Mouse (Mus musculus): ENCODE data around the gene Irs2. TPM values are rescaled to one million over a fixed set of nuclear protein-coding genes. Genes with fewer than 3 reads are reported as not detected.

The Irs2 gene
- polyA plus RNA-seq, 1 experiment from 2014 or later: 6.8 TPM

DNA sequence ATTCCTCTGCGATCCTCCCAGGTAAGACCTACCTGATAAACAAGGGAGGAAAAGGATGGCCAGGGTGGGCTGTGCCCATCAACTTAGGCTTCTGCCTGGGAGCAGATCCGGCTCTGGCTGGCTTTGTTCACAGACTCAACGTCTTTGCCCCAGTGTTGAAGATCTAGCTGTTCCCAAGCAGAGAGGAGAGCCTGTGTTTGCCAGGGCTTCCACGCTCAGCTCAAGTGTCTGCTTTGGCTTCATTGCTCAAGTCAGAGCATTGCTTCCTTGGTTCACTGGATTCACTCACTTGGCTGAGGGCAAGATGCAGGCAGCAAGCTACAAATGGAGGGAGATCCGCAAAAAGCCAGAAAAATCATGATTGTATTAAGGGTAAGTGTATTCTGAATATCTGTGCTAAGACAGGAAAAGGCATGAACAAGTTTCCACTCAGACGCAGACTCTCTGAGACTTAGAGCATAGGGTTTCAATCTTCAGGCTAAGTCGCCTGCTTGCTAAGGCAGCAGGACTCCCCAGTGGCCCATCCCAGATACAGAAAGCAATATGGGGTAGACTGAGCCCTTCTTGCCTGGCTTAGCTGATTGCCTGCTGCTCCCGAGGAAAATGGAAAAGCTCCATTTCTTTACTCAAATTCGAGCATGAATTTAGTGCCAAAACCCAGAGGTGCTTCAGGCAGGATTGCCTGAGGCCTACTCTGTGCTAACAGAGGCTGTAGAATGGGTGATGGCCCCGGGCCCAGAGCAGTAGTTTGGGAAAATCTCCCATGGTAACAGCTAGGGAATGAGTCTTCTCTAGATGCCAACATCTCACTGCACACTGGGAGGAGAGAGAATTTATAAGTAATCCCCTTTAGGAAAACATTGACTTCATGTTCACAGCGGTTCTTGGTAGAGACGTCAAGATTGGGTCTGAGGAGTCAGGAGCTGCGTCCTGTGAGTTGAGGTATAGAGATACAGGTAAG is 37.5 kb downstream of the Irs2 start:
- H3K9ac ChIP-seq (replicated peaks; ENCODE audit: low read length): no peak overlapping the region
- H3K4me1 ChIP-seq (ENCODE audit: control insufficient read depth, insufficient read depth, low read length): peaks cover 3% of the 10 kb centered on the region; the same call in 1 of the 2 replicates
- WGBS: 74% methylated on average over 13 of the region's 13 CpGs
- ATAC-seq (replicated peaks; ENCODE audit: insufficient number of reproducible peaks, low FRiP score, low TSS enrichment, low read depth): no peak
- no peak overlapping the region for H3K4me2 ChIP-seq (ENCODE audit: low read depth, low read length)
- H3K27ac ChIP-seq (replicated peaks; ENCODE audit: low read depth, low read length): no peak overlapping the region
- no peaks in the 10 kb centered on the region for H3K9me3 ChIP-seq (replicated peaks; ENCODE audit: control insufficient read depth, low read length)
- H3K4me3 ChIP-seq (ENCODE audit: low read depth, low read length): no peak overlapping the region
- H3K36me3 ChIP-seq (replicated peaks; ENCODE audit: control insufficient read depth, insufficient read depth, low read depth, low read length): no peaks in the 10 kb centered on the region
- H3K27me3 ChIP-seq (ENCODE audit: control insufficient read depth, insufficient read depth, low read length): no peaks in the 10 kb centered on the region
- DNase-seq (ENCODE audit: low spot score): no peak

DNA sequence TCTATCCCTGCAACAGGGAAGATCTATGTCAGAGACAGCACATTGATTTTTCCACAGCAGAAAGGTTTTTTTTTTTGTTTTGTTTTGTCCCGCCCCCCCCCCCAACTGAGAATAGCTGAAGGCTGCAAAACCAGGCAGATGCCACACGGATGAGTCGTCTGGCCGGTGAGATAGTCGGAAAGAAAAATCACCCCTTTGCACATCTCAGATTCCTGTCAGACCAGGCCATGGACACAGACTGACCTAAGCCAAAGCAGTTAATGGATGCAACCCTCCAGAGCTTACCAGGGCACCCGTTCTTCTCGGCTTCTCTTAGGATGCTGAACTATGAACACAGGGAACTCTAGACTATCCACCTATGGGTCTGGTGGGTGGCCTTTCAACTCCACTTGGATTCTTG is 39.6 kb downstream of the Irs2 start:
- 38% methylated on average over 7 of the region's 7 CpGs for WGBS
- ATAC-seq (replicated peaks; ENCODE audit: insufficient number of reproducible peaks, low FRiP score, low TSS enrichment, low read depth): no peak

DNA sequence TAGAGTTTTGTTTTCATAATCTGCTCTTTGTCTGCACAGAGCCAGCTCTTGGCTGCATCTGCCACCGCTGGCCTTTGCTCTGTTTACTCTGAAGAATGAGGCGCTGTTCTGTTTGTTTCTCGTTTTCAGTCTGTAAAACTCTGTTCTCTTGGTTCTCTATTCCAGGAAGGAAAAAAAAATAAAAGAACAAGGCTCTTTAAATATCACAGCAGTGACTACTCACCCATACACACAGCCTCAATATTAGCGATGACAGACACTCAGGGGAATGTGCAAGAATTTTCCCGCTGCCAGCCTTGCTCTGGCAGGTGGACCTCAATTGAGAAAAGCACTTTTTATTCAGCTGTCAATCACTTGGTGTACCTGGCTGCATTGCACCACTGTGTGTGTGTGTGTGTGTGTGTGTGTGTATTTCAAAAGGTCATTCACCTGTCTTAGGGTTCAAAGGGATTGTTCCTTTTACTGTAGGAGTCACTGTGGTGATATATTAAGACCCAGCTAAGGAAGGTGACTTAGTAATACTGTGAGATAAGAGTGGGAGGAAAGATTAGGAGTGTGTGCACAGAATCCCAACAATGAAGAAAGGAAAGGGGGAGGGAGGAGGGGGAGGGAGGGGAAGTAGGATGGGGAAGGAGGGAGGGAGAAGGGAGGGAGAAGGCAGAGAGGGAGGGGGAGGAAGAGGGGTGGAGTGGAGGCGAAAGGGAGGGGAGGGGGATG is 42.7 kb downstream of the Irs2 start:
- no peak overlapping the region for H3K4me2 ChIP-seq (ENCODE audit: low read depth, low read length)
- no peaks in the 10 kb centered on the region for H3K36me3 ChIP-seq (replicated peaks; ENCODE audit: control insufficient read depth, insufficient read depth, low read depth, low read length)
- H3K9me3 ChIP-seq (replicated peaks; ENCODE audit: control insufficient read depth, low read length): no peaks in the 10 kb centered on the region
- WGBS: 22% methylated on average over 6 of the region's 6 CpGs
- ATAC-seq (replicated peaks; ENCODE audit: insufficient number of reproducible peaks, low FRiP score, low TSS enrichment, low read depth) (peak; percentile 11; the same call in 1 of the 2 replicates), DNase-seq (ENCODE audit: low spot score) (peak; percentile 47)
- H3K27me3 ChIP-seq (ENCODE audit: control insufficient read depth, insufficient read depth, low read length): no peaks in the 10 kb centered on the region
- H3K9ac ChIP-seq (replicated peaks; ENCODE audit: low read length): no peak overlapping the region
- peaks cover 15% of the 10 kb centered on the region for H3K4me1 ChIP-seq (ENCODE audit: control insufficient read depth, insufficient read depth, low read length)
- H3K27ac ChIP-seq (replicated peaks; ENCODE audit: low read depth, low read length): no peak overlapping the region
- H3K4me3 ChIP-seq (ENCODE audit: low read depth, low read length): no peak overlapping the region

More for the DNA sequence above, 39.6 kb downstream of the Irs2 start:
- DNase-seq (ENCODE audit: low spot score): no peak
- no peaks in the 10 kb centered on the region for H3K27me3 ChIP-seq (ENCODE audit: control insufficient read depth, insufficient read depth, low read length)
- no peaks in the 10 kb centered on the region for H3K9me3 ChIP-seq (replicated peaks; ENCODE audit: control insufficient read depth, low read length)
- no peak overlapping the region for H3K4me2 ChIP-seq (ENCODE audit: low read depth, low read length)
- H3K4me3 ChIP-seq (ENCODE audit: low read depth, low read length): no peak overlapping the region
- H3K4me1 ChIP-seq (ENCODE audit: control insufficient read depth, insufficient read depth, low read length): peaks cover 4% of the 10 kb centered on the region; the same call in 1 of the 2 replicates
- no peak overlapping the region for H3K27ac ChIP-seq (replicated peaks; ENCODE audit: low read depth, low read length)
- H3K9ac ChIP-seq (replicated peaks; ENCODE audit: low read length): no peak overlapping the region
- H3K36me3 ChIP-seq (replicated peaks; ENCODE audit: control insufficient read depth, insufficient read depth, low read depth, low read length): no peaks in the 10 kb centered on the region

DNA sequence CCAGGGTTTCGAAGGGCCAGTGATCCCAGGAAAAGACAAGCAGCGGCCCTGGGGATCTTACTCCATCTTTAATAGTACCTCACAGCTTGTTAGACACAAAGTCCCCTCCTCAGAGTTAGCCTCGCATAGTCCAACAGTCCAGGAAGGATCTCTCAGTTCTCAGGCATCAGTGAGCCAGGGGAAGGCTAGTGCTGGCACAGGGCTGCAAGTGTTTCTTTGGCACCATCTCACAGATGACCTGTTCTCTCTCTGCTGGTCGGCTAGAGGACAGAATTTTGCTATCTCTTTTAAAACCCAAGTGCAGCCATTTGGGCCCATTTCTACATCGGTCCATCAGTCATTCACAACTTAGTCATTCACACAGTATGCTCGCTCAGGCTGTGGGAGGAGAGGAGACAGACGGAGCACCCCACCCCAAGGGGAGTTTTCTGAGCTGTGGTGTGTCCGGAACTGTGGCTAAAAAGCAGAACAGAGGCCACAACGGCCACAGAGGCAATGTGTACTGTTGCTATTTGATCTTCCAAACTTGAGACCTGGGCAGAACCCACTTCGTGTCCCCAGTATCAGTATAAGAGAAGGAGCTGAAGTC is 43.7 kb downstream of the Irs2 start:
- 54% methylated on average over 10 of the region's 10 CpGs for WGBS
- no peak overlapping the region for H3K4me3 ChIP-seq (ENCODE audit: low read depth, low read length)
- H3K27me3 ChIP-seq (ENCODE audit: control insufficient read depth, insufficient read depth, low read length): no peaks in the 10 kb centered on the region
- H3K4me2 ChIP-seq (ENCODE audit: low read depth, low read length): no peak overlapping the region
- no peak overlapping the region for H3K9ac ChIP-seq (replicated peaks; ENCODE audit: low read length)
- H3K36me3 ChIP-seq (replicated peaks; ENCODE audit: control insufficient read depth, insufficient read depth, low read depth, low read length): no peaks in the 10 kb centered on the region
- H3K9me3 ChIP-seq (replicated peaks; ENCODE audit: control insufficient read depth, low read length): no peaks in the 10 kb centered on the region
- H3K4me1 ChIP-seq (ENCODE audit: control insufficient read depth, insufficient read depth, low read length): peaks cover 17% of the 10 kb centered on the region
- DNase-seq (ENCODE audit: low spot score) (no peak), ATAC-seq (replicated peaks; ENCODE audit: insufficient number of reproducible peaks, low FRiP score, low TSS enrichment, low read depth) (no peak)
- H3K27ac ChIP-seq (replicated peaks; ENCODE audit: low read depth, low read length): no peak overlapping the region

DNA sequence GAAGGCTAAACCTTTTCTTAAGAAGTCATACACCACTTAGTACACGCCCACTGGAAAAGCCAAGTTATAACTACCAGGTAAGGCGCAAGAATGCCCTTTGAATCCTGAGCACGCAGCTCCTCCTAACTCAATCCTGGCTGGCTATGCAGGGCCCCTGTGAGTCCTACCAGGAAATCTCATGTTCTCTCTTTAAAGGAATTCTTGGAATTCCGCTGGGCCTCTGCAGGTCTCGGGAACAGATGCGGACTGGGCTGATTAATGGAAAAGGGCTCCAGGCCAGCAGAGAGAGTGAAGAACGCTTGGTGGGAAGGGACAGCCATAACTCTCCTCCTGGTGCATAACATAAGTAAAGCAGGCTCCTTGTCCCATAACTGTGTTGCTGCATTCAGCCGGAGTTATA is 46.3 kb downstream of the Irs2 start:
- Histone ChIP-seq H3K4me2 (ENCODE audit: low read depth, low read length) (no peak overlapping the region), H3K9me3 (replicated peaks; ENCODE audit: control insufficient read depth, low read length) (no peaks in the 10 kb centered on the region), H3K27me3 (ENCODE audit: control insufficient read depth, insufficient read depth, low read length) (no peaks in the 10 kb centered on the region), H3K9ac (replicated peaks; ENCODE audit: low read length) (no peak overlapping the region), H3K27ac (replicated peaks; ENCODE audit: low read depth, low read length) (peak overlapping the region; percentile 37; the same call in 1 of the 2 replicates), H3K4me3 (ENCODE audit: low read depth, low read length) (no peak overlapping the region), H3K36me3 (replicated peaks; ENCODE audit: control insufficient read depth, insufficient read depth, low read depth, low read length) (no peaks in the 10 kb centered on the region), H3K4me1 (ENCODE audit: control insufficient read depth, insufficient read depth, low read length) (peaks cover 17% of the 10 kb centered on the region)
- WGBS: 8% methylated on average over 8 of the region's 8 CpGs
- ATAC-seq (replicated peaks; ENCODE audit: insufficient number of reproducible peaks, low FRiP score, low TSS enrichment, low read depth) (0 out of 2 replicates have a peak, but pooled peaks have one; percentile 8), DNase-seq (ENCODE audit: low spot score) (peak; percentile 87)

DNA sequence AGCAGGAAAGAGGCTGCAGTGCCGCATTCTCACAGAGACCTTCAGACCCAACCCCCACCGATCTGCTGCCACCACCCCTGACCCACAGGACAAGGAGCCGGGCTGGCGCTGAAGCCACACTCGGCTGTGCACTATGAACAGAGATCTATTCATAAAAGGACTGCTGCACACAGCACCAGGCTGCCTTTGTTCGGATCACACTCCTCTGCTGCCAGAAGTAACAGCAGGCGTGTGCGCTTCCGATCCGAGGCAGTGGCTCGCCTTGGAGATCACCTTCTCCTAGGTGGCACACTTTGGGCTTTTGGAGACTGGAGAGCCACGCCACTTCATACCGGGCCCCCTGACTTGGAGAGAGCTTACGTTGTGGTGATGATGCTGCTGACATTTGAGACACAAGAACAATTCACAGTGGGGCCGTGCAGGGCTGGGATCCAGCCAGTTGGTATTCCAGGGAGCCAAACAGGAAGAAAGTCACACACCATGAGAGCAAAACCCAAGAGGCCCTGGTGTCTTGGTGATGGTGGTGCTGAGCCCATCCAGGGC is 47.9 kb downstream of the Irs2 start:
- H3K27ac ChIP-seq (replicated peaks; ENCODE audit: low read depth, low read length): peak overlapping the region; percentile 66
- peak overlapping the region; percentile 29; the same call in 1 of the 2 replicates for H3K4me2 ChIP-seq (ENCODE audit: low read depth, low read length)
- WGBS: 2% methylated on average over 15 of the region's 15 CpGs
- peak overlapping the region; percentile 32 for H3K9ac ChIP-seq (replicated peaks; ENCODE audit: low read length)
- H3K4me1 ChIP-seq (ENCODE audit: control insufficient read depth, insufficient read depth, low read length): peaks cover 15% of the 10 kb centered on the region
- no peak overlapping the region for H3K4me3 ChIP-seq (ENCODE audit: low read depth, low read length)
- no peaks in the 10 kb centered on the region for H3K27me3 ChIP-seq (ENCODE audit: control insufficient read depth, insufficient read depth, low read length)
- no peaks in the 10 kb centered on the region for H3K9me3 ChIP-seq (replicated peaks; ENCODE audit: control insufficient read depth, low read length)
- DNase-seq (ENCODE audit: low spot score): peak; percentile 61
- H3K36me3 ChIP-seq (replicated peaks; ENCODE audit: control insufficient read depth, insufficient read depth, low read depth, low read length): no peaks in the 10 kb centered on the region
- peak; percentile 31 for ATAC-seq (replicated peaks; ENCODE audit: insufficient number of reproducible peaks, low FRiP score, low TSS enrichment, low read depth)

DNA sequence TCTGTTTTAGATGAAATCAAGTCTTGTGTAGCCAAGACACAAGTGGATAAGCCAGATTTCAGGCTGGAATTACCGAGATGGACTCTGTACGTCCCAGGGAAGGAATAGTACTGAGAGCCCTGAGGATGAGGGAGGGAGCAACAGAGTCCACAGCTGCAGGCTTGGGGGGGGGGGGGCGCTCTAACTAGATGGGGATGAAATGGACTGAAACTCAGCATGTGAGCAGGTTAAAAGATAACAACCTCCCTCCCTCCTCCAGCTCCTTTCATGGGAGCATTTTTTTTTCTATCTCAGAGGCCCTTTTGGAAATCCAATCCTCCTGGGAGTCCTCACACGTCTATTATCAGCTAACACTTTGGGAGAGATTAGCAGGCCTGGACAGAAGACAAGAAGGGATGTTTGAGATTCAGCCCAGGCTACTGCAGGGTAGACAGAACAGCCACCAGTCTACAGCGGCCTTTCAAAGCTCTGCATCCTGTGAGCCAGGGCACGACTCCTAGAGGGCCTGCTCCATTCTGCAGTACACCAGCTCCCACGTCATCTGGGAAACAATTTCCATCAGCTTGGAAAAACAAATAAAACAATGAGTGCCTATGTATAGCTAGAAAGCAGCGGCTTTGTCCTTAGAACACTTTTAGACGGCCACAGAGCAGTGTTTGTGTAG is 50.8 kb downstream of the Irs2 start:
- Histone ChIP-seq H3K4me3 (ENCODE audit: low read depth, low read length) (no peak overlapping the region), H3K27ac (replicated peaks; ENCODE audit: low read depth, low read length) (no peak overlapping the region), H3K9me3 (replicated peaks; ENCODE audit: control insufficient read depth, low read length) (no peaks in the 10 kb centered on the region), H3K4me2 (ENCODE audit: low read depth, low read length) (no peak overlapping the region), H3K4me1 (ENCODE audit: control insufficient read depth, insufficient read depth, low read length) (peaks cover 14% of the 10 kb centered on the region), H3K36me3 (replicated peaks; ENCODE audit: control insufficient read depth, insufficient read depth, low read depth, low read length) (no peaks in the 10 kb centered on the region), H3K9ac (replicated peaks; ENCODE audit: low read length) (no peak overlapping the region), H3K27me3 (ENCODE audit: control insufficient read depth, insufficient read depth, low read length) (no peaks in the 10 kb centered on the region)
- WGBS: 20% methylated on average over 9 of the region's 9 CpGs
- ATAC-seq (replicated peaks; ENCODE audit: insufficient number of reproducible peaks, low FRiP score, low TSS enrichment, low read depth) (no peak), DNase-seq (ENCODE audit: low spot score) (no peak)
